Mouse (Mus musculus) MEL-GATA-1-ER (cell line): ENCODE measurements around the gene Ppm1g.
"Not testable (repeated sequence)": the region's sequence is repeated elsewhere in the genome, so short reads cannot be mapped to it uniquely, and the experiment has no call there.

Source experiments
- DNase-seq: peaks from one replicate; pipeline ENCODE4 v3.0.0-alpha.2; 2012; ENCODE audit warnings: low read depth; ENCODE audit errors: extremely low read depth

The Ppm1g gene

GRCm38 (mm10) chr5:31219474-31219873 lies 1.0 kb downstream of the Ppm1g start:
- DNase-seq = no peak

- no peak for DNase-seq
Measured at GRCm38 (mm10) chr5:31219070-31219469, 1.4 kb downstream of the Ppm1g start.

GRCm38 (mm10) chr5:31218294-31218693 lies 2.2 kb downstream of the Ppm1g start:
- DNase-seq = peak; percentile 86

GRCm38 (mm10) chr5:31216554-31216953 lies 3.9 kb downstream of the Ppm1g start:
- not testable (repeated sequence) for DNase-seq

GRCm38 (mm10) chr5:31204421-31204820 lies 16.1 kb downstream of the Ppm1g start:
- DNase-seq = no peak

GRCm38 (mm10) chr5:31203866-31204265 lies 16.6 kb downstream of the Ppm1g start:
- no peak for DNase-seq

GRCm38 (mm10) chr5:31202933-31203332 lies 17.6 kb downstream of the Ppm1g start:
- no peak for DNase-seq

GRCm38 (mm10) chr5:31201742-31202590 lies 18.5 kb downstream of the Ppm1g start, which contains the start of gene Zfp513:
Zfp513 (minus strand) TSS chr5:31202303.
- peak; percentile 100 for DNase-seq

- DNase-seq = no peak
Measured at GRCm38 (mm10) chr5:31201042-31201741, 19.3 kb downstream of the Ppm1g start.

GRCm38 (mm10) chr5:31200327-31200768 lies 20.1 kb downstream of the Ppm1g start:
- no peak for DNase-seq

GRCm38 (mm10) chr5:31199893-31200292 lies 20.6 kb downstream of the Ppm1g start:
- no peak for DNase-seq

- no peak for DNase-seq
Measured at GRCm38 (mm10) chr5:31199321-31199892, 21.1 kb downstream of the Ppm1g start.

GRCm38 (mm10) chr5:31198616-31199320 lies 21.7 kb downstream of the Ppm1g start:
- no peak for DNase-seq

- no peak for DNase-seq
Measured at GRCm38 (mm10) chr5:31198170-31198569, 22.3 kb downstream of the Ppm1g start.

- no peak for DNase-seq
Measured at GRCm38 (mm10) chr5:31197072-31197471, 23.4 kb downstream of the Ppm1g start.

GRCm38 (mm10) chr5:31196207-31196606 lies 24.3 kb downstream of the Ppm1g start:
- DNase-seq = no peak

- no peak for DNase-seq
Measured at GRCm38 (mm10) chr5:31195671-31196070, 24.8 kb downstream of the Ppm1g start.

GRCm38 (mm10) chr5:31194486-31195485 lies 25.7 kb downstream of the Ppm1g start:
- no peak for DNase-seq

- peak; percentile 62 for DNase-seq
Measured at GRCm38 (mm10) chr5:31193631-31194281, 26.7 kb downstream of the Ppm1g start.
